Mouse (Mus musculus) ovary, postnatal 36 days (tissue): ENCODE data around the gene Wee2.

Experiments used
- DNase-seq: peaks from one replicate; pipeline ENCODE4 v3.0.0; 2022; ENCODE audit warnings: low spot score, mixed read lengths

Gene Wee2

GRCm38 (mm10) chr6:40438936-40439335, at the start of gene Wee2:
Gene Wee2 (plus strand): TSS chr6:40439088.
- DNase-seq, result no peak

- no peak for DNase-seq
Observed at GRCm38 (mm10) chr6:40390975-40391374, 47.9 kb upstream of the Wee2 start.

GRCm38 (mm10) chr6:40393213-40393612, 45.7 kb upstream of the Wee2 start:
- peak; percentile 45 for DNase-seq

GRCm38 (mm10) chr6:40402031-40402430, 36.9 kb upstream of the Wee2 start:
- no peak for DNase-seq

- DNase-seq, result no peak
Observed at GRCm38 (mm10) chr6:40403640-40404285, 35.1 kb upstream of the Wee2 start.

GRCm38 (mm10) chr6:40411085-40411484, 27.8 kb upstream of the Wee2 start:
- DNase-seq, result no peak

GRCm38 (mm10) chr6:40413046-40413445, 25.8 kb upstream of the Wee2 start:
- DNase-seq, result no peak

- DNase-seq, result no peak
Observed at GRCm38 (mm10) chr6:40413565-40413964, 25.3 kb upstream of the Wee2 start.

GRCm38 (mm10) chr6:40415799-40416198, 23.1 kb upstream of the Wee2 start:
- DNase-seq, result no peak

- no peak for DNase-seq
Observed at GRCm38 (mm10) chr6:40418386-40418785, 20.5 kb upstream of the Wee2 start.

GRCm38 (mm10) chr6:40421099-40421498, 17.8 kb upstream of the Wee2 start:
- no peak for DNase-seq

GRCm38 (mm10) chr6:40423013-40423412, 15.9 kb upstream of the Wee2 start:
- DNase-seq, result no peak

GRCm38 (mm10) chr6:40423774-40424173, 15.1 kb upstream of the Wee2 start:
- DNase-seq, result no peak

- DNase-seq, result no peak
Observed at GRCm38 (mm10) chr6:40427441-40427840, 11.4 kb upstream of the Wee2 start.

- DNase-seq, result no peak
Observed at GRCm38 (mm10) chr6:40428696-40429095, 10.2 kb upstream of the Wee2 start.

GRCm38 (mm10) chr6:40429521-40429931, 9.4 kb upstream of the Wee2 start:
- no peak for DNase-seq

GRCm38 (mm10) chr6:40430251-40430650, 8.6 kb upstream of the Wee2 start:
- DNase-seq, result no peak

GRCm38 (mm10) chr6:40430878-40431277, 8.0 kb upstream of the Wee2 start:
- DNase-seq, result no peak

- no peak for DNase-seq
Observed at GRCm38 (mm10) chr6:40431356-40431755, 7.5 kb upstream of the Wee2 start.

- DNase-seq, result no peak
Observed at GRCm38 (mm10) chr6:40431812-40432211, 7.1 kb upstream of the Wee2 start.

GRCm38 (mm10) chr6:40432346-40433275, 6.3 kb upstream of the Wee2 start:
- DNase-seq, result no peak

GRCm38 (mm10) chr6:40434697-40435096, 4.2 kb upstream of the Wee2 start:
- no peak for DNase-seq
